Mouse (Mus musculus): ENCODE measurements around the gene Capn15.

The Capn15 gene

GRCm38 (mm10) chr17:25985306-25986294 lies at the start of gene Capn15:
Gene Capn15 (minus strand): TSS chr17:25985796.
- in situ Hi-C loops (cut with MseI, MboI): no loop called here

DNA sequence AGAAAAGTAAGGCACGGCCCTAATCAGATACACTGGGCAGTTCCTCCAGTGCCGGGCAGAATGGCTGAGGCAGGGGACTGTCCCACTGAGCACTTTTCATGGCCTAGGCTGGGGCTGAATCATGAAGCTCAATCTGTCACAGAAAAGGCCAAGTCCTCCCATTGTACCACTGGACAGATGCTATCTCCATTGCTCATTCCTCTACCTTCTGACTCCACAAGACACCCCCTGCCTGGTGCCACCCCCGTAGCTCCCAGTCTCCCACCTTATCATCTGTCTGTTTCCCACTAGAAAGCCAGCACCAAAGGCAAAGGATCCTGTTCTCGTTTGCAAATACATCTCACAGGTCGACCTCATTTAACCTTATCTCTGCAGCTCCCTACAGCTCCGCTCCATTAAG lies 46.4 kb upstream of the Capn15 start:
- in situ Hi-C loops (cut with MseI, MboI): no loop called here

GRCm38 (mm10) chr17:26031583-26031982 lies 46.0 kb upstream of the Capn15 start:
- in situ Hi-C loops (cut with MseI, MboI): no loop called here

DNA sequence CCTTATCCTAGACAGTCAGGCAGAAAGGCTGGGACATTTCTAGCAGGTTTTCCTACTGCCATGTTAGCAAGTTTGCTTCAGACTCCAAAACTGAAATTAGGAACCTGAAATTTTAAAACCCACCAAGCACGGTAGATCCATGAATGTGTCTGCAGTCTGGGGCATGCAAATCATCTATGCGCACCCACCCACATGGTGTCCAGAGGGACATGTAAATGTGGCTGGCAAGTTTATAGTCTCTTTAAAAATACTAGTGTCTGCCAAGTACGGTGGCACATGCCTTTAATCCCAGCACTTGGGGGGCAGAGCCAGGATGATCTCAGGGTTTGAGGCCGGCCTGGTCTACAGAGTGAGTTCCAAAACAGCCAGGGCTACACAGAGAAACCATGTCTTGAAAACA lies 42.7 kb upstream of the Capn15 start:
- in situ Hi-C loops (cut with MseI, MboI): no loop called here

DNA sequence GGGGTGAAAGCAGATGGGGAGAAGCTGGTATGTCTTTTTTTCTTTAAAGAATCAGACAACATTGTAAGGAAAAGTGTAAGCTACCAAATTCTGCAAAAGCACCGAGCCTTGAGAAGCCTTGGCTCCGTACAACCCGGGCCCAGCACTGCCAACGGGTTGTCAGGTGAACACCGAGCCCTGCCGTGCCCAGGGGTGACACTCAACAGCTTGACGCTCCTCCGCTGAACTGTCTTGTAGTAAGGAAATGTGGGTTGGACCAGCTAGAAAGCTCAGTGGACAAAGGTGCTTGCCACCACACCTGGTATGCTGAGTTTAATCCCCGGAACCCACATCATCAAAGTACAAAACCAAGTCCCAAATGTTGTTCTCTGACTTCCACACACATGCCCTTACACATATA lies 39.1 kb upstream of the Capn15 start:
- in situ Hi-C loops (cut with MseI, MboI): no loop called here

DNA sequence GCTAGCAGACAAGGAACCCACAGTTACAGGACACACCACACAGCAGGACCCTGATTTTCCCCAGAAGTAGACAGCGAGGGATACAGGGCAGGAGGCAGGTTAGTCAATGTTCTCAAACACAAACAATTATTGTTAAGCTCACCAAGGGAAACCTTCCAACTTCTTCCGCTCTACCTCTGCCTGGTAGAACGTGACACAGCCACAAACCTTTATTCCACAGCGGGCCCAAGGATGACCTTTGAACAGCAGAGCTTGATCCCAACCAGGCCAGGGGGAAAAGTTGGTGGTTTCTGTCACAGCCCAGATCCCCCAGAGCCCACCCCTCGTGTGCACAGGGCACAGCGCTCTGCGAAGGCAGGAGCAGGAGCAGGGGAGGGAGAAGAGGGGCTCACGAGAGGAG lies 38.4 kb upstream of the Capn15 start:
- in situ Hi-C loops (cut with MseI, MboI): no loop called here

DNA sequence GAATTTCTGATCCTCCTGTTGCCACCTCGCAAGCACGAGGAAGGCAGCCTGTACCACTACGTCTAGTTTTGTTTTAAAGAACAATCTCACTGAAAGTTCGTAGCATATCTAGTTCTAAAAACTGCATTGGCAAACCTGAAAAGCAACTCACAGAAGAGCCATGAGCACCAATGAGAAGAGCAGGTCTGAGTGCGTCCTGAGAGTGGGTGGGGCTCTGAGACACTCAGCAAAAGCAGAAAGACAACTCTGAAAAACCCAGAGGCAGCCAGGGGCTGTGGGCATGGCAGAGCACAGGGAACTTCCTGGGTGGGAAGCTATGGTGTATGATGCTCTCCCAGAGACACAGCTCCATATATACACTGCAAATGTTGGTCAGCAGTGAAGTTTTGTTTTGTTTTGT lies 37.6 kb upstream of the Capn15 start:
- in situ Hi-C loops (cut with MseI, MboI): no loop called here

DNA sequence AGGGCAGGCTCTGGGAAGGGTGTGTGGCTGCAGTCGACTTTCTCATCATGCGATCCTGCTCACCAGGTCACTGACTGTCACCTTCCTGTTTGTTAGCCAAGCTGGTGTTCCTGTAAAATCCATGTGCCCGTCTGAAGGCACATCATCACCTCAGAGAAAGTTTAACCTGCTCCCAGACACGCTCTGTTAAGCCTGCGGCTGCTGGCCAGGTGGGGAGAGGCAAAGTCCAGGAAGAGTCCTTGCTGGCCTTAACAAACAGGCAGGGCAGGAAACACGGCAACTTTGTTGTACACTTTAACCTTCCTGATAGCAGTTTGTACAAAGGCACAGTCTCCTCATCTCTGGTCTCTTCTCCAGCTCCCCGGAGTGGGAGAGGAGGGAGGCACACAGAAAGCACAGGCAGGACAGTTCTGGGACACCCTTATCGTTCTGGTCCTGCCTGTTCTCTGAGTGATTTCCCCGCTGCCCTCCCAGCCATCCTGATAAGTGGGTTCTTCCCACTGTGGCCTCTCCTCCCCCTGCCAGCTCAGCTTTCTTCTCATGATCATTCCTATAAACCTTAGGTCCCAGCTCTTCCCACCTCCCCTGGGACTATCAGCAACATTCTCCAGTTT lies 36.2 kb upstream of the Capn15 start:
- in situ Hi-C loops (cut with MseI, MboI): no loop called here

DNA sequence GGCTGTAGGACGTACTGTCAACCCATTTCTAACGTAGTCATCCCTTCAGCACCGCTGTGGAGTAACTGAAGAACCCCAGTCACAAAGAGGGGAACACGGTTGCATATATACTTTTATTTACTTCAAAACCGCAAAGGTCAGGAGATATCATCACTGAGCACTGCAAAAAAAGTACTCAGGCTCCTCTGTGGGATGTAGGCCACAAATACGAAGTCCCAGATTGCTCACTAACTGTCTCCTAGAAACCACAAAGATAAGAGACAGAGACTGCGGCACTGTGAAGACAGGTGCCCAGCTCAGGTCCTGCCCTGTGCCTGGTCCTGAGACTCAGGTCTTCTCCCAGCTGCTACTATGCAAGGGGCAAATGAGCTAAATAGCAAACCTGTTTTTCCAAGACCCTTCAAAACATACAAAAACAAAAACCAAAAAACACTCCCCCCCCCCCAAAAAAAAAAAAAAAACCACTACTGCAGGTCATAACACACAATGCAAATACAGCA lies 35.3 kb upstream of the Capn15 start:
- in situ Hi-C loops (cut with MseI, MboI): no loop called here

GRCm38 (mm10) chr17:26018388-26018787 lies 32.8 kb upstream of the Capn15 start:
- in situ Hi-C loops (cut with MseI, MboI): no loop called here

DNA sequence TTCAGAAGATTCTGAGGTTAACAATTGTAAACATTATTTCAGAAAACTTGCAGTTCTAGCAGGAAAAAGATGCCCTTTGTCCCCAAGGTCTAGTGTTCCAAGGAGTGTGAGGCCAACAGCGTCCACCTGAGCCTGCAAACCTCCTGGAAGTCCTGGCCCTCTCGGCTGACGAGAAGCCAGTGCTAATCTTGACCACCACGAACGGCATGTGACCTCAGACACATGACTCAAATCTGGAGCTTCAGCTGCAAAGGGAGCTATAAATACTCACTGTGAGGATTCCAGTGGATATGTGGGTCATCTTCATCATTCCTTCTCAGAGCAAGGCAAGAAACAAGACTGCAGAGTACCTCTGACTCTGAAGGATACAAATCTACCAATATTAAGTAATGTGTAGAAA lies 32.4 kb upstream of the Capn15 start:
- in situ Hi-C loops (cut with MseI, MboI): no loop called here

DNA sequence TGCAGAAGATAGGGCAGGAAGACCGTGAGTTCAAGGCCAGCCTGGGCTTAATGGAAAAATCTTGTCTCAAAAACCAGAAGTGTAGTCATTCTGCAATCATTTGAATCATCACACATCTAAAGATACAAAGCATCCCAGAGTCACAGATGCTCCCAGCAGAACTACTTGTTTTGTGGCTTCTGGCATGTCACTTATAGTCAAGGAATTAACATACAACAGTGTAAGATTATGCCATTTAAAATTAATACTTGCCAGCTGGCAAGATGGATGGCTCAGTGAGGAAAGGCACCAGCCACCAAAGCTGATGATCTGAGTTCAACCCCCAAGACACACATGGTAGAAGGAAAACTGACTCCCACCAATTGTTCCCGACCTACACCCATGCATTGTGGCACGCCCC lies 31.4 kb upstream of the Capn15 start:
- in situ Hi-C loops (cut with MseI, MboI): no loop called here

DNA sequence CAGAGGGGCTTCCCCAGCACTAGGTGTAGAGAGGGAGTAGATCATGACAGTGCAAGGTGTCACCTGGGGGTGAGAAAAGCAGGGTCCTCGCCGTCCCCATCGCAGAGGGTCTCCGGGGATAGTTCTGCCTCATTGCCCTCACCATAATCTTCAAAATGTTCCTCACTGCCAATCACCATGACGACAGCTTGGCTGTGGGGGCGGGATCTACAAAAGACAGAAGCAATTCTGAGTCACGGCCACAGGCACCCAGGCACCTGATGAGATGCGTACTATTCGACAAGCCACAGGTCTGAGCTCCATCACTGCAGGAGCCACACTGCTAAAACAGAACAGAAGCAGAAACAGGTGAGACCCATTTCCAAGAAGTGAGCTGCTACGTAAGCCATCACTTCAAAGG lies 28.1 kb upstream of the Capn15 start:
- in situ Hi-C loops (cut with MseI, MboI): no loop called here

GRCm38 (mm10) chr17:26011841-26012460 lies 26.4 kb upstream of the Capn15 start:
- in situ Hi-C loops (cut with MseI, MboI): no loop called here

DNA sequence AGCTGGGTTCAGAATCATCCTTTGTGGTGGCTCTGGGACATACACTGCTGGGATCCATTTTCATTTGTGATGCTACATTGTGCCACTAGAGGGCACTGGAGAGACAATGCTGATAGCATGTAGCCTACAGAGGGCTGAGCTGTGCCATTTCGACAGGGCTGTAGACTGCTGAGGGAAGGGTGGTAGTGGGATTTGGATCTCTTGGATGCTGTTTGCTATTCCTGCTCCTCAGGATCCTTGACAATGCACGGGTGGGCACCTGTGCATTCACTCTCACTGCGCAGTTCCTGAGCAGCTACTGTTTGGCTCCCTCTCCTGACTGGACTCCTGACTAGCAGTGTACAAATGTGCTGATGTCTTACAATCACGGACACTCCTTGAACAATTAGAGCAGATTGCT lies 23.9 kb upstream of the Capn15 start:
- in situ Hi-C loops (cut with MseI, MboI): no loop called here

GRCm38 (mm10) chr17:26008787-26009186 lies 23.2 kb upstream of the Capn15 start:
- in situ Hi-C loops (cut with MseI, MboI): no loop called here

- in situ Hi-C loops (cut with MseI, MboI): no loop called here
These were observed 22.7 kb upstream of the Capn15 start for GRCm38 (mm10) chr17:26008331-26008730.

- in situ Hi-C loops (cut with MseI, MboI): no loop called here
These were observed 22.1 kb upstream of the Capn15 start for GRCm38 (mm10) chr17:26007646-26008045.

DNA sequence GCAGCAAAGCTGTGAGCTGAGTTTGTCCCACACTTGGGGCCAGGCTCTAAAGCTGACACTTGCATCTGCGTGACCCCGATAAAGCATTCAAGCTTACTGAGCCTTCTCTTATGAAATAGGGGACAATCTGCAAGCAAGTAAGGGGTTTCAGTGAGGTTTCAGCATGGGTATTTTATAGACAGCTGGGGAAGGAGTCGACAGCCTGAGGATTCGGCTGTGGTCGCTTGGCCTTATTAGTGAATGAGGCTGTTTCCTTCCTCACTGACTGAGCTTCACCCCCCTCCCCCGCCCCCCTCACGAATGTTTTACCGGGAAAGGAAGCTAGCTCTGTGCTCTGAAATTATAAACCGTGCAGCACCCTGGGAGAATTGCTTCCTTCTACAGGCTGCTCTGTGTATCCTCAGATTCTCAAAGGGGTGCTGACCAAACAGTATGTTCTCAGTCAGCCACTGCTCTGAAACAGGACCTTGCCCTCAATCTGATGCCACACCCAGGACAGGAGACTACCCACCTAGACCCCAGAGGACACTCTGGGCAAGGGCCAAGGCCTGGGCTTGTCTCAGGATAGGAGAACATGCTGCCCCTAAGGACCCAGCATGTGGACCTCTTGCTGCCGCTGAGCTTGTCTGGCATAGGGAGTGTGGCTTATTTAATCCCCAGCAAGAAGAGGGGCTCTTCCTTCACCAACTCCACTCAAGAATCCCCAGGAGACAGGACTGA lies 20.3 kb upstream of the Capn15 start:
- in situ Hi-C loops (cut with MseI, MboI): no loop called here

- in situ Hi-C loops (cut with MseI, MboI): no loop called here
These were observed 19.1 kb upstream of the Capn15 start for GRCm38 (mm10) chr17:26004711-26005110.

GRCm38 (mm10) chr17:26003864-26004263 lies 18.3 kb upstream of the Capn15 start:
- in situ Hi-C loops (cut with MseI, MboI): no loop called here

GRCm38 (mm10) chr17:25998425-25998824 lies 12.8 kb upstream of the Capn15 start:
- in situ Hi-C loops (cut with MseI, MboI): no loop called here

All from mouse trophoblast stem cell (cell line).